Mouse (Mus musculus) lung, postnatal 0 days (tissue): ENCODE measurements around the gene Ovol1. TPM values are rescaled to one million over a fixed set of nuclear protein-coding genes. Genes with fewer than 3 reads are reported as not detected.
A peak's percentile ranks its signal among the peaks of the same experiment; 100 is the strongest.

Experiments
- ATAC-seq: fragments of 200-750 bp; cut with Nextera tagmentation; 2 replicates; pipeline ENCODE4 v1.8.0; 2017; ENCODE audit warnings: moderate library complexity
- DNase-seq: peaks from one replicate; pipeline ENCODE4 v3.0.0-alpha.2; 2016; ENCODE audit warnings: low spot score
- H3K27ac ChIP-seq: fragments of 300-500 bp; sonication (generic); 2 replicates; pipeline ENCODE4 v1.5.1; 2014; ENCODE audit warnings: antibody characterized with exemption, mild to moderate bottlenecking, low read length, mixed read lengths
- H3K27me3 ChIP-seq: fragments of 300-500 bp; sonication (generic); replicated peaks from 2 replicates; pipeline ENCODE4 v1.6.1; 2014; ENCODE audit warnings: low read length, mixed read lengths; ENCODE audit not compliant: insufficient read depth
- H3K36me3 ChIP-seq: fragments of 300-500 bp; sonication (generic); 2 replicates; pipeline ENCODE4 v1.6.1; 2014; ENCODE audit warnings: low read length, mixed read lengths; ENCODE audit not compliant: insufficient read depth
- H3K4me1 ChIP-seq: fragments of 300-500 bp; sonication (generic); 2 replicates; pipeline ENCODE4 v1.6.1; 2014; ENCODE audit warnings: antibody characterized with exemption, low read depth, low read length, mixed read lengths; ENCODE audit not compliant: insufficient read depth
- H3K4me2 ChIP-seq: fragments of 300-500 bp; sonication (generic); replicated peaks from 2 replicates; pipeline ENCODE4 v1.6.1; 2014; ENCODE audit warnings: low read depth, mild to moderate bottlenecking, low read length, moderate library complexity, mixed read lengths
- H3K4me3 ChIP-seq: fragments of 300-500 bp; sonication (generic); 2 replicates; pipeline ENCODE4 v1.5.1; 2014; ENCODE audit warnings: low read depth, low read length
- H3K9ac ChIP-seq: fragments of 300-500 bp; sonication (generic); replicated peaks from 2 replicates; pipeline ENCODE4 v1.6.1; 2014; ENCODE audit warnings: low read depth, mild to moderate bottlenecking
- H3K9me3 ChIP-seq: fragments of 300-500 bp; sonication (generic); 2 replicates; pipeline ENCODE4 v1.6.1; 2016; ENCODE audit warnings: low read length, mixed read lengths
- CTCF ChIP-seq: IDR thresholded peaks from 2 replicates; pipeline ENCODE4 v1.5.1; 2016; ENCODE audit warnings: antibody characterized with exemption, mild to moderate bottlenecking
- EP300 ChIP-seq: IDR thresholded peaks from 2 replicates; pipeline ENCODE4 v1.6.1; 2016; ENCODE audit warnings: antibody characterized with exemption, mild to moderate bottlenecking, control low read depth
- WGBS: fragments of 180-500 bp; shearing (Covaris S2); extraction: QIAGEN DNeasy Blood & Tissue Kit; methylation state at CpG from one replicate; pipeline ENCODE4 v1.1.7; 2014; 5-methylcytosine and 5-hydroxymethylcytosine counted together
- polyA plus RNA-seq: library from polyadenylated mRNA; unstranded; fragments of >200 nt; fragmentation: Nextera tagmentation; extraction: Ambion mirVana; gene quantifications from 2 replicates; pipeline ENCODE4 v1.2.1, GENCODE M21; 2015

The Ovol1 gene
- polyA plus RNA-seq, 1 experiment from 2014 or later, result 2.1 TPM

- Histone ChIP-seq H3K9me3 (no peaks in the 10 kb centered on the region), H3K4me2 (no peak overlapping the region), H3K9ac (no peak overlapping the region), H3K4me1 (no peaks in the 10 kb centered on the region), H3K36me3 (no peaks in the 10 kb centered on the region), H3K27ac (no peak overlapping the region), H3K27me3 (no peaks in the 10 kb centered on the region), H3K4me3 (no peak overlapping the region)
- WGBS, result 82% methylated on average over 8 of the region's 8 CpGs
- ATAC-seq (no peak), DNase-seq (no peak)
- TF ChIP-seq EP300 (no peak), CTCF (no peak)
These were observed 21.7 kb downstream of the Ovol1 start for GRCm38 (mm10) chr19:5538786-5539185.

DNA sequence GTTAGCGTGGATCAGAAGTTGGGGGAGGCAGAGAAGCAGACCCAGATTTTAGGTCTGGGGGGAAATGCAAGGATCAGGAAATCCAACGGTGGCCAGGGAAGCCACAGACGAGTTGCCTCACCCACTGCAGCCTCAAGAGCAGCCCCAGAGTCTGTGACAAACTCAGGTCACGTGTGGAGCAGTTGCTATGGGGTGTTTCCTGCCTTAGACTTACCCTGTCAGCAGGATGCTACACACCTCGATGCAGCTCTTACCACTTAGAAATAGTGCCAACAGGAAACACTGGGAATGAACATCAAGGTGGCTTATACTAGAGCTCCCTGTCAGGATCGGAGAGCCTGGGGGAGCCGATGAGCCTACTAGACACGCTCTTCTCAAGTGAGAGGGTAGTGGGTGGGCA is 27.9 kb downstream of the Ovol1 start:
- Histone ChIP-seq H3K4me1 (no peaks in the 10 kb centered on the region), H3K4me2 (no peak overlapping the region), H3K36me3 (no peaks in the 10 kb centered on the region), H3K27ac (no peak overlapping the region), H3K9me3 (no peaks in the 10 kb centered on the region), H3K9ac (no peak overlapping the region), H3K4me3 (no peak overlapping the region), H3K27me3 (no peaks in the 10 kb centered on the region)
- WGBS, result 49% methylated on average over 8 of the region's 8 CpGs
- TF ChIP-seq EP300 (no peak), CTCF (no peak)
- DNase-seq (no peak), ATAC-seq (no peak)

DNA sequence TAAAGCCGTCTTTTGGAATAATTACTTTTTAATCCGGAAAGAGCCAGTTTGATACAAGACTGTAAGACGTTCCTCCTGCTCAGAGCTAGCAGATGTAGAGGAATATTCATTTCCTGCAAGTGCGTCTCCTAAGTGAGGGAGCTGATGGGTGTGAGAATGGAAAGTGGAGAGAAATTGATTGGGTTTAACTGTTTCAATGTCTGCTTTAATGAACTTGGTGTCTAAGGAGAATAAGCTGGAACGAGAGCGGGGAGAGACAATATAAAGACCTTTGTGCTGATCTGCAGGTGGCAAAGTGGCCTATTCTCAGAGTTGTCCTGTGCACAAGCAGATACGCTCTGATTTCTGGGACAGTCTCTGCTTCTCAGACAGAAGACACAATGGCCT is 30.3 kb downstream of the Ovol1 start:
- Histone ChIP-seq H3K9me3 (no peaks in the 10 kb centered on the region), H3K9ac (no peak overlapping the region), H3K36me3 (no peaks in the 10 kb centered on the region), H3K4me3 (peak overlapping the region; percentile 29; the same call in 1 of the 2 replicates), H3K27ac (no peak overlapping the region), H3K4me1 (no peaks in the 10 kb centered on the region), H3K4me2 (peak overlapping the region; percentile 56), H3K27me3 (no peaks in the 10 kb centered on the region)
- no peak for ATAC-seq
- no peak for DNase-seq
- WGBS, result 42% methylated on average over 7 of the region's 7 CpGs
- TF ChIP-seq CTCF (no peak), EP300 (no peak)

- DNase-seq (peak; percentile 98), ATAC-seq (peak; percentile 99)
- H3K27ac ChIP-seq, result peak overlapping the region; percentile 72
- H3K27me3 ChIP-seq, result no peaks in the 10 kb centered on the region
- TF ChIP-seq EP300 (peak; percentile 33; the same call in 1 of the 2 replicates), CTCF (peak; percentile 99)
- no peaks in the 10 kb centered on the region for H3K9me3 ChIP-seq
- no peak overlapping the region for H3K9ac ChIP-seq
- 13% methylated on average over 20 of the region's 20 CpGs for WGBS
- peak overlapping the region; percentile 56 for H3K4me2 ChIP-seq
- H3K4me3 ChIP-seq, result peak overlapping the region; percentile 29
- H3K4me1 ChIP-seq, result no peaks in the 10 kb centered on the region
- no peaks in the 10 kb centered on the region for H3K36me3 ChIP-seq
These were observed 30.9 kb downstream of the Ovol1 start for GRCm38 (mm10) chr19:5529325-5530137.

- Histone ChIP-seq H3K9me3 (no peaks in the 10 kb centered on the region), H3K27ac (no peak overlapping the region), H3K36me3 (no peaks in the 10 kb centered on the region), H3K27me3 (no peaks in the 10 kb centered on the region), H3K9ac (no peak overlapping the region), H3K4me2 (no peak overlapping the region), H3K4me3 (no peak overlapping the region), H3K4me1 (no peaks in the 10 kb centered on the region)
- WGBS, result 67% methylated on average over 5 of the region's 5 CpGs
- ATAC-seq, result no peak
- no peak for DNase-seq
- TF ChIP-seq EP300 (no peak), CTCF (no peak)
These were observed 35.2 kb downstream of the Ovol1 start for GRCm38 (mm10) chr19:5525204-5525603.

- H3K36me3 ChIP-seq, result no peaks in the 10 kb centered on the region
- no peak for DNase-seq
- ATAC-seq, result no peak
- TF ChIP-seq EP300, result no peak
- TF ChIP-seq CTCF, result no peak
- no peak overlapping the region for H3K4me3 ChIP-seq
- no peaks in the 10 kb centered on the region for H3K27me3 ChIP-seq
- H3K27ac ChIP-seq, result no peak overlapping the region
- no peaks in the 10 kb centered on the region for H3K9me3 ChIP-seq
- no peak overlapping the region for H3K9ac ChIP-seq
- WGBS, result 83% methylated on average over 3 of the region's 3 CpGs
- H3K4me1 ChIP-seq, result no peaks in the 10 kb centered on the region
- no peak overlapping the region for H3K4me2 ChIP-seq
These were observed 41.7 kb downstream of the Ovol1 start for GRCm38 (mm10) chr19:5518721-5519120.
